Mouse (Mus musculus) lung, embryonic 16.5 days (tissue): ENCODE data around the gene Smim14. TPM values are rescaled to one million over a fixed set of nuclear protein-coding genes. Genes with fewer than 3 reads are reported as not detected.

Experiments
- ATAC-seq: fragments of 200-750 bp; cut with Nextera tagmentation; 2 replicates; pipeline ENCODE4 v1.8.0; 2017; ENCODE audit warnings: low read depth, mild to moderate bottlenecking, moderate library complexity
- H3K27ac ChIP-seq: fragments of 300-500 bp; sonication (generic); 2 replicates; pipeline ENCODE4 v1.5.1; 2014; ENCODE audit warnings: mild to moderate bottlenecking, control low read depth, low read length
- H3K27me3 ChIP-seq: fragments of 300-500 bp; sonication (generic); 2 replicates; pipeline ENCODE4 v1.6.1; 2014; ENCODE audit warnings: low read depth, low read length, mixed read lengths; ENCODE audit not compliant: control insufficient read depth, insufficient read depth
- H3K36me3 ChIP-seq: fragments of 300-500 bp; sonication (generic); 2 replicates; pipeline ENCODE4 v1.6.1; 2014; ENCODE audit warnings: low read length; ENCODE audit not compliant: control insufficient read depth, insufficient read depth
- H3K4me1 ChIP-seq: fragments of 300-500 bp; sonication (generic); replicated peaks from 2 replicates; pipeline ENCODE4 v1.6.1; 2014; ENCODE audit warnings: low read length, mixed read lengths; ENCODE audit not compliant: control insufficient read depth, insufficient read depth
- H3K4me2 ChIP-seq: fragments of 300-500 bp; sonication (generic); 2 replicates; pipeline ENCODE4 v1.6.1; 2014; ENCODE audit warnings: low read depth, low read length, control low read depth
- H3K4me3 ChIP-seq: fragments of 300-500 bp; sonication (generic); 2 replicates; pipeline ENCODE4 v1.5.1; 2014; ENCODE audit warnings: mild to moderate bottlenecking, low read length, control low read depth
- H3K9ac ChIP-seq: fragments of 300-500 bp; sonication (generic); 2 replicates; pipeline ENCODE4 v1.6.1; 2014; ENCODE audit warnings: low read length, control low read depth
- H3K9me3 ChIP-seq: fragments of 300-500 bp; sonication (generic); 2 replicates; pipeline ENCODE4 v1.6.1; 2016; ENCODE audit warnings: low read length; ENCODE audit not compliant: control insufficient read depth
- WGBS: fragments of 180-500 bp; shearing (Covaris S2); extraction: QIAGEN DNeasy Blood & Tissue Kit; methylation state at CpG from one replicate; pipeline ENCODE4 v1.1.7; 2014; 5-methylcytosine and 5-hydroxymethylcytosine counted together
- polyA plus RNA-seq: library from polyadenylated mRNA; unstranded; fragments of >200 nt; fragmentation: Nextera tagmentation; extraction: Ambion mirVana; gene quantifications from 2 replicates; pipeline ENCODE4 v1.2.1, GENCODE M21; 2015

Smim14 gene
- polyA plus RNA-seq, 1 experiment from 2014 or later, result 104 TPM

- Histone ChIP-seq H3K27me3 (no peaks in the 10 kb centered on the region), H3K9me3 (no peaks in the 10 kb centered on the region), H3K4me2 (no peak overlapping the region), H3K9ac (peak overlapping the region; percentile 57), H3K4me1 (peaks cover 10% of the 10 kb centered on the region), H3K36me3 (peaks cover 19% of the 10 kb centered on the region), H3K4me3 (no peak overlapping the region), H3K27ac (peak overlapping the region; percentile 84)
- WGBS, result 24% methylated on average over 26 of the region's 26 CpGs
- ATAC-seq, result peak; percentile 90
Measured at GRCm38 (mm10) chr5:65415653-65416458, 121.1 kb downstream of the Smim14 start.

DNA sequence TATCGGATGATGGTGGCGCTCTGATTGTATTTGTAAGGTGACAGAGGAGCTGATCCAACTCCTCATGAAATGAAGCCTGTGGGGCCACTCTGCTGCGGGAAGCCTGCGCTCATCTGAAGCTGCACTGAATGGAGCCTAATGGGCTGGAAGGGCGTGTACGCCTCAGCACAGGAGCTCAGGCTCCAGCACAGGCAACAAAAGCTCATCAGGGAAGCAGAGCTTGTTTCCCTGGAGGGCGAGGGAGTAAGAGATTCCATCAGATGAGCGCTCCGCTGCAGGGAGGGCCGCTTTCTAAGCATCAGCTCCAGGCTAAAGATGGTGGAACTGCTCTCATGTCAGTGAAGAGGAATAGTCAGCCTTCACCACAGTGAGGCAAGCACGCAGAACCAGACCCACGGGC, 129.0 kb downstream of the Smim14 start:
- Histone ChIP-seq H3K4me2 (no peak overlapping the region), H3K9me3 (no peaks in the 10 kb centered on the region), H3K4me3 (no peak overlapping the region), H3K4me1 (no peaks in the 10 kb centered on the region), H3K9ac (no peak overlapping the region), H3K27me3 (no peaks in the 10 kb centered on the region), H3K36me3 (peaks cover 23% of the 10 kb centered on the region), H3K27ac (no peak overlapping the region)
- WGBS, result 73% methylated on average over 12 of the region's 12 CpGs
- no peak for ATAC-seq

DNA sequence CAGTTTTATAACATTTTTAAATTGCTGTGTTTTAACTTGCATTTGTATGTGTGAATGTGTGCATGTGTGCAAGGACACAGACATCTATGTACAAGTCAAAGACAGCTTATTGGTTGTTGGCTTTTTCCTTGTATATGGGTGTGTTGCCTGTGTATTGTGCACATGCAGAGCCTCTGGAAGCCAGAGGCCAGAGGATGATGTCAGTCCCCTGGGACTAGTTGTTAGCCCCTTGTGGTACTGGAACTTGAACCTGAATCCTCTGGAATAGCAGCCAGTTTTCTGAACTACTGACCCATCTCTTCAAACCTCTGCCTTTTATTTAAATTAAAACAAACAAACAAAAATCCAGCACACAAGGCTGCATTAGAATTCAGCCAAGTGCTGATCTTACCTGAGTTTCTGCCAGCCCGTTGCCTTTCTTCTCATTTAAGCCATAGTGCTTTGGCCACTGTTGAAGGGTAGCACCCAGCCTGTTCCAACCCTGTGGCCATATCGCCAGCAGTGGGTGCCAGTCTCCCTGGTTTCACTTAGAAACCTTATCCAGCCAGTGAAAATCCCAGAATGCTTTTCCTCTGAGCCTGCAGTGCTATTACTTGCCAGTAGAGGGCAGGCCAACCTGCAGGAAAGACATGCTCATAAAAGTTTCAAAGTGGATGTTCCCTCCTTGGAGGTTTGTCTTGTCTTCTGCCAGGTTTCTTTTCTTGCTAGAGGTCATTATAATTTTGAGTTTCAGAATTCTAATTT, 135.6 kb downstream of the Smim14 start:
- 29% methylated on average over 2 of the region's 2 CpGs for WGBS
- peaks cover 19% of the 10 kb centered on the region for H3K36me3 ChIP-seq
- H3K4me1 ChIP-seq, result no peaks in the 10 kb centered on the region
- no peak overlapping the region for H3K4me3 ChIP-seq
- H3K9ac ChIP-seq, result no peak overlapping the region
- H3K27ac ChIP-seq, result no peak overlapping the region
- H3K4me2 ChIP-seq, result no peak overlapping the region
- H3K27me3 ChIP-seq, result no peaks in the 10 kb centered on the region
- peak; percentile 82; the same call in 1 of the 2 replicates for ATAC-seq
- no peaks in the 10 kb centered on the region for H3K9me3 ChIP-seq

Other genes starting within 250 kb of the Smim14 start
- 73.0 and 85.7 TPM in 2 replicates for gene Rfc1, start 201.5 kb downstream of the Smim14 start, polyA plus RNA-seq
- gene Klb, start 188.9 kb downstream of the Smim14 start, polyA plus RNA-seq, result 0.05 and 0.20 TPM in 2 replicates
- 1,031 and 1,063 TPM in 2 replicates for gene Rpl9, start 145.7 kb downstream of the Smim14 start, polyA plus RNA-seq
- gene Lias, start 145.7 kb downstream of the Smim14 start, polyA plus RNA-seq, result 55.7 TPM in 2 replicates
- 139 and 148 TPM in 2 replicates for gene Ugdh, start 101.2 kb downstream of the Smim14 start, polyA plus RNA-seq
- gene Gm43552, start 44.4 kb downstream of the Smim14 start, polyA plus RNA-seq, result not detected in 2 replicates
- 133 and 146 TPM in 2 replicates for gene Ube2k, start within 50 bp of the Smim14 start, polyA plus RNA-seq
- gene Pds5a, start 161.1 kb upstream of the Smim14 start, polyA plus RNA-seq, result 53.9 and 59.6 TPM in 2 replicates
- gene N4bp2, start 226.3 kb upstream of the Smim14 start, polyA plus RNA-seq, result 15.7 and 16.4 TPM in 2 replicates